Mouse (Mus musculus) myocyte (in vitro differentiated cells): Measurements from ENCODE around the gene Lrrc75a.
A peak's percentile ranks its signal among the peaks of the same experiment; 100 is the strongest.

Experiments used
- POLR2A ChIP-seq: IDR thresholded peaks from one replicate; pipeline ENCODE4 v1.6.1; 2011; ENCODE audit warnings: low read depth, mild to moderate bottlenecking, control low read depth, moderate library complexity; ENCODE audit not compliant: insufficient read length
- TCF12 ChIP-seq: IDR thresholded peaks from one replicate; pipeline ENCODE4 v1.6.1; 2011; ENCODE audit warnings: mild to moderate bottlenecking, control low read depth; ENCODE audit not compliant: poor library complexity, insufficient read depth, severe bottlenecking
- TCF3 ChIP-seq: IDR thresholded peaks from one replicate; pipeline ENCODE4 v1.6.1; 2011; ENCODE audit warnings: low read depth, control low read depth; ENCODE audit not compliant: insufficient read length
- USF1 ChIP-seq: IDR thresholded peaks from one replicate; pipeline ENCODE4 v1.6.1; 2011; ENCODE audit warnings: low read depth, mild to moderate bottlenecking, control low read depth, moderate library complexity

DNA sequence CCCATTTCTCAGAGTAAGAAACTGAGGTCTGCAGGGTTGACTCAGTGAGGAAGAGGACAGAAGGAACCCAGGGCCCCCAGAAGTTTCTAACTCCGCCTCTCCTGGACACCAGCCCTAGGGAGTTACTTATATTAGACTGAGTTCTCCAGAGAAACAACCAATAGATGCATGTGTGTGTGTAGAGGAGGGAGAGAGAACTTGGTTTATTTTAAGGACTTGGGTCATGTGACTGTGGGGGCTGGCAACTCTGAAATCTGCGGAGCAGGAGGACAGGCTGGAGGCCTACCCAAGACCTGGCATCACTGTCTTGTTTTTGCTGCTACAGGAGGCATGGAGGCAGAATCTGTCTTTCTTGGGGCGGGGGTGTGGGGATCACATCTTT is 11.5 kb downstream of the Lrrc75a start:
- TF ChIP-seq POLR2A = no peak
- TF ChIP-seq USF1 = peak; percentile 90
- TF ChIP-seq TCF12 = no peak
- no peak for TF ChIP-seq TCF3
